Mouse (Mus musculus) bone marrow, adult 2 months (tissue): Measurements from ENCODE around the gene Itpkc. TPM values are rescaled to one million over a fixed set of nuclear protein-coding genes. Genes with fewer than 3 reads are reported as not detected.

Experiments
- H3K27ac ChIP-seq: fragments of 200-500 bp; 2 replicates; pipeline ENCODE4 v1.5.1; 2012; ENCODE audit warnings: low read depth, mild to moderate bottlenecking, control low read depth, inconsistent platforms, low read length; ENCODE audit not compliant: control insufficient read depth, poor library complexity, insufficient read depth
- H3K4me1 ChIP-seq: fragments of 200-500 bp; 2 replicates; pipeline ENCODE4 v1.6.1; 2011; ENCODE audit warnings: low read length; ENCODE audit not compliant: control insufficient read depth, insufficient read depth
- H3K4me3 ChIP-seq: fragments of 200-500 bp; replicated peaks from 2 replicates; pipeline ENCODE3; 2011; ENCODE audit warnings: mild to moderate bottlenecking, low read depth, low read length, control low read depth; ENCODE audit not compliant: control insufficient read depth
- CTCF ChIP-seq: fragments of 200-500 bp; IDR thresholded peaks from 2 replicates; pipeline ENCODE4 v1.5.1; 2011; ENCODE audit warnings: low read length, control low read depth; ENCODE audit not compliant: control insufficient read depth, insufficient read depth
- POLR2A ChIP-seq: fragments of 200-500 bp; IDR thresholded peaks from 2 replicates; pipeline ENCODE4 v1.6.1; 2011; ENCODE audit warnings: low read depth, mild to moderate bottlenecking, control low read depth, low read length, borderline replicate concordance; ENCODE audit not compliant: control insufficient read depth
- WGBS: fragments of 180-500 bp; shearing (Covaris S2); methylation state at CpG from one replicate; pipeline ENCODE4 v1.1.7; 2018; 5-methylcytosine and 5-hydroxymethylcytosine counted together
- polyA plus RNA-seq: library from polyadenylated mRNA; stranded (reverse); fragments of >200 nt; gene quantifications from 2 replicates; pipeline ENCODE4 v1.2.4, GENCODE M21; 2011; ENCODE audit warnings: low replicate concordance; ENCODE audit not compliant: missing spikeins, insufficient read depth, insufficient read length

The Itpkc gene
- polyA plus RNA-seq, 1 experiment, result 2.5 TPM

- Histone ChIP-seq H3K27ac (no peak overlapping the region), H3K4me1 (peaks cover 4% of the 10 kb centered on the region; the same call in 1 of the 2 replicates), H3K4me3 (no peak overlapping the region)
- TF ChIP-seq CTCF (no peak), POLR2A (no peak)
- 73% methylated on average over 6 of the region's 6 CpGs for WGBS
These were observed 6.5 kb downstream of the Itpkc start for GRCm38 (mm10) chr7:27221939-27222338.

GRCm38 (mm10) chr7:27219937-27220336 lies 8.5 kb downstream of the Itpkc start:
- H3K4me1 ChIP-seq, result peaks cover 3% of the 10 kb centered on the region; the same call in 1 of the 2 replicates
- no peak overlapping the region for H3K27ac ChIP-seq
- TF ChIP-seq CTCF (no peak), POLR2A (no peak)
- 89% methylated on average over 11 of the region's 11 CpGs for whole genome bisulfite sequencing
- H3K4me3 ChIP-seq, result no peak overlapping the region

- 78% methylated on average over 7 of the region's 7 CpGs for WGBS
- H3K4me1 ChIP-seq, result no peaks in the 10 kb centered on the region
- H3K4me3 ChIP-seq, result no peak overlapping the region
- no peak overlapping the region for H3K27ac ChIP-seq
- no peak for TF ChIP-seq CTCF
- no peak for TF ChIP-seq POLR2A
These were observed 9.9 kb downstream of the Itpkc start for GRCm38 (mm10) chr7:27218586-27218985.

- Histone ChIP-seq H3K4me1 (no peaks in the 10 kb centered on the region), H3K4me3 (no peak overlapping the region), H3K27ac (no peak overlapping the region)
- TF ChIP-seq CTCF (no peak), POLR2A (no peak)
- 70% methylated on average over 2 of the region's 2 CpGs for WGBS
These were observed 15.8 kb downstream of the Itpkc start for GRCm38 (mm10) chr7:27212626-27213025.

GRCm38 (mm10) chr7:27203730-27204449 lies 24.6 kb downstream of the Itpkc start:
- H3K27ac ChIP-seq, result no peak overlapping the region
- no peaks in the 10 kb centered on the region for H3K4me1 ChIP-seq
- 89% methylated on average over 8 of the region's 8 CpGs for WGBS
- TF ChIP-seq POLR2A (no peak), CTCF (no peak)
- no peak overlapping the region for H3K4me3 ChIP-seq

GRCm38 (mm10) chr7:27198779-27199178 lies 29.7 kb downstream of the Itpkc start:
- TF ChIP-seq POLR2A, result no peak
- TF ChIP-seq CTCF, result no peak
- WGBS, result 90% methylated on average over 8 of the region's 8 CpGs
- no peak overlapping the region for H3K27ac ChIP-seq

GRCm38 (mm10) chr7:27198355-27198754 lies 30.1 kb downstream of the Itpkc start:
- Histone ChIP-seq H3K4me3 (no peak overlapping the region), H3K4me1 (peaks cover 3% of the 10 kb centered on the region; the same call in 1 of the 2 replicates), H3K27ac (no peak overlapping the region)
- TF ChIP-seq CTCF, result no peak
- no peak for TF ChIP-seq POLR2A

More at GRCm38 (mm10) chr7:27198779-27199178, 29.7 kb downstream of the Itpkc start:
- H3K4me1 ChIP-seq, result peaks cover 3% of the 10 kb centered on the region; the same call in 1 of the 2 replicates
- H3K4me3 ChIP-seq, result no peak overlapping the region

- TF ChIP-seq CTCF (no peak), POLR2A (no peak)
- Histone ChIP-seq H3K27ac (no peak overlapping the region), H3K4me1 (peaks cover 3% of the 10 kb centered on the region; the same call in 1 of the 2 replicates), H3K4me3 (no peak overlapping the region)
- 86% methylated on average over 8 of the region's 8 CpGs for WGBS
These were observed 30.8 kb downstream of the Itpkc start for GRCm38 (mm10) chr7:27197634-27198033.
